Mouse (Mus musculus) Patski (cell line): ENCODE data around the gene Dnah8. TPM values are rescaled to one million over a fixed set of nuclear protein-coding genes. Genes with fewer than 3 reads are reported as not detected.

Experiments used
- ATAC-seq: fragments of 100-300 bp; one replicate; pipeline ENCODE4 v1.8.0; 2021
- CTCF ChIA-PET: fragments of 350-600 bp; sonication (Branson Sonifier 250); formaldehyde crosslinking; loops from one replicate; lab custom pipeline; 2022; ENCODE audit warnings: inconsistent platforms; lab: Charles Lee
- POLR2A ChIA-PET: fragments of 350-600 bp; sonication (Branson Sonifier 250); formaldehyde crosslinking; loops from one replicate; lab custom pipeline; 2022; ENCODE audit warnings: antibody characterized with exemption, inconsistent platforms; lab: Charles Lee
- DNase-seq: peaks from one replicate; pipeline ENCODE4 v3.0.0-alpha.2; 2011; ENCODE audit warnings: low read depth, low spot score
- H3K27me3 ChIP-seq: fragments of 371-371 bp; one replicate; pipeline ENCODE4 v1.5.1; 2021
- CTCF ChIP-seq: fragments of 100-300 bp; IDR thresholded peaks from one replicate; pipeline ENCODE4 v1.5.1; 2021
- in situ Hi-C: fragments of 300-500 bp; cut with MboI; formaldehyde crosslinking; loops from 3 replicates; pipeline ENCODE4 v1.11.1; 2018; ENCODE audit warnings: low pct_unique_long_range_greater_than_20kb, mixed read lengths
- polyA plus RNA-seq: library from polyadenylated mRNA; unstranded; gene quantifications from one replicate; pipeline ENCODE4 v1.2.3, GENCODE M21; 2021

Gene Dnah8
- polyA plus RNA-seq, 1 experiment from 2014 or later, result not detected

DNA sequence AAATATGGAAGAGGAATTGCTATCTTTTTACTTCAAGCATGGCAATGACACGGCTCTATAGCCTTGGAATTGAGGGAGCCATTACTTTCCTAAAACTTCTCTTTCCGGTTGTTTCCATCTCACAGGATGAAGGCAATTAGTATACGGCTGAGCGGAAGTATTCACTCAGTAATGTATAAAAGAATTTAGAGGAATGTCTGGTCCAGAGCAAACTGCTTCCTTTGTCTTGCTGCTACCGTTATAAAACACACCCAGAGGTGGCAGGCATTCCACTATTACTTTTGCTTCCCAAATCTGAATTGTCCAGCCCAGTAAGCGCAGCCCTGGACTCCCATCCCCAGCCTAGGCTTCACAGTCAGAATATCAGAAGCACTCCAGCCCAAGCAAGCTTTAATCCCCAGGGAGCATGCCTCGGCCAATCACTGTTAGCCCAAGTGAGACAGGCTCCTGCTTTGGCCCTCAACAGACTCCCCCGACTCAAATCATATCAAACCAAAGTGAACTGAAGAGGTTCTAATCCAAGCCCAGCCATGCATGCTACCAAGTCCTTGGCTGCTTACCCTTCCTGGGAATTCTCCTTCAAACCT is 16.2 kb upstream of the Dnah8 start:
- CTCF ChIA-PET, result interaction anchor here (0.7 to 0.9 kb wide), 2 partner anchors 58 to 73 kb away, joined by 3 read pairs; no protein-coding TSS in a partner anchor
- DNase-seq (no peak), ATAC-seq (no peak)
- in situ Hi-C loops, result no loop called here
- TF ChIP-seq CTCF, result no peak
- no peaks in the 10 kb centered on the region for H3K27me3 ChIP-seq
- POLR2A ChIA-PET, result no interaction called here

GRCm38 (mm10) chr17:30609305-30609979 is 14.7 kb upstream of the Dnah8 start:
- POLR2A ChIA-PET, result interaction anchor here (1.1 kb wide), 1 partner anchor 9 kb away, joined by 4 read pairs; no protein-coding TSS in a partner anchor
- DNase-seq, result no peak
- H3K27me3 ChIP-seq, result no peaks in the 10 kb centered on the region
- no peak for ATAC-seq
- no peak for TF ChIP-seq CTCF
- in situ Hi-C loops, result no loop called here
- CTCF ChIA-PET, result interaction anchor here (1.3 kb wide), 1 partner anchor 9 kb away, joined by 3 read pairs; no protein-coding TSS in a partner anchor

GRCm38 (mm10) chr17:30609980-30610307 is 14.2 kb upstream of the Dnah8 start:
- ChIA-PET CTCF (interaction anchor here (1.3 kb wide), 1 partner anchor 9 kb away, joined by 3 read pairs; no protein-coding TSS in a partner anchor), POLR2A (interaction anchor here (1.1 kb wide), 1 partner anchor 8 kb away, joined by 4 read pairs; no protein-coding TSS in a partner anchor)
- ATAC-seq, result no peak
- no peak for DNase-seq
- H3K27me3 ChIP-seq, result no peaks in the 10 kb centered on the region
- in situ Hi-C loops, result no loop called here
- no peak for TF ChIP-seq CTCF

GRCm38 (mm10) chr17:30610739-30611138 is 13.4 kb upstream of the Dnah8 start:
- TF ChIP-seq CTCF, result no peak
- no peak for ATAC-seq
- ChIA-PET CTCF (no interaction called here), POLR2A (interaction anchor here (0.7 to 1.0 kb wide), 2 partner anchors 100 to 358 kb away, joined by 3 to 5 read pairs; no protein-coding TSS in a partner anchor)
- H3K27me3 ChIP-seq, result no peaks in the 10 kb centered on the region
- in situ Hi-C loops, result no loop called here
- DNase-seq, result no peak

GRCm38 (mm10) chr17:30611221-30612074 is 12.7 kb upstream of the Dnah8 start:
- no peak for DNase-seq
- no peaks in the 10 kb centered on the region for H3K27me3 ChIP-seq
- in situ Hi-C loops, result no loop called here
- ChIA-PET POLR2A (interaction anchor here (0.6 to 1.0 kb wide), 3 partner anchors 99 to 682 kb away, joined by 3 to 6 read pairs (median 5); no protein-coding TSS in a partner anchor), CTCF (interaction anchor here (0.9 kb wide), 1 partner anchor 12 kb away, joined by 3 read pairs; no protein-coding TSS in a partner anchor)
- no peak for ATAC-seq
- no peak for TF ChIP-seq CTCF

DNA sequence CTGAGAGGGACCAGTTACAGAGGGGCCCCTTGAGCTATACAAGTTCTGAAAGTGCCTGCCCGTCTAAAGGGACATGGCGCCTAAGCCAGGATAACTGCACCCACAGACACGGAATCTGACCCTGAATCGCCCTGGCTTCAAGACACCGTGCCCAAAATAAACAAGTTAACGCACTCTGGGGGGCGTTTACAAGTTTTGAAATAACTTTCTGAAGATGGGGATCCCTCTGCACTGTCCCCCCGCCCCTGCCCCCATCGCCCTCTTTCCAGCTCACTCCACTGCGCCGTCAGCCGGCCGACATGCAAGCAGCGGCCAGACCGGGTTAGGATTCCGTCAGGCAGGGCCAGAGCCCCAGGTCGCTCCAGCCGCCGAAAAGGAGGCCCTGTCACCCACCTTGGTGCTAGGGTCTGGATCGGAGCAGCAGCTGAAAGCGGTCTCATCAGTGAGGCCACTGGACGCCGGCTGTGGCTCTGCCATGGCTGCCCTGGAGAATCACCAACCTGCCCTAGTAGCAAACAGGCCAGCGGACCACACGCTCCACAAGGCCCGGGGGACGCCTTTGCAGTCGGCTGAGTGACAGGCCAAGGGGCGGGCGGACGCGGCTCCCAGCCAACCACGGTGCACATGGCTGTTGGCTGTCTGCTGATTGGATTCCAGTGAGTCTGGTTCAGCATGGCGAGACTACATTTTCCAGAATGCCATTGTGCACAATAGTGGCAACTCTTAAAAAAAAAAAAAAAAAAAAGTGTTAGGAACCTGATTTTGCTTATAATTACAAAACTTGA is 11.9 kb upstream of the Dnah8 start:
- POLR2A ChIA-PET, result interaction anchor here (0.6 to 0.7 kb wide), 6 partner anchors 106 to 682 kb away, joined by 3 to 6 read pairs (median 5); no protein-coding TSS in a partner anchor
- ATAC-seq (peak; percentile 100), DNase-seq (peak; percentile 82)
- peaks cover 2% of the 10 kb centered on the region for H3K27me3 ChIP-seq
- CTCF ChIA-PET, result interaction anchor here (0.9 kb wide), 1 partner anchor 13 kb away, joined by 3 read pairs; no protein-coding TSS in a partner anchor
- in situ Hi-C loops, result no loop called here
- TF ChIP-seq CTCF, result no peak

DNA sequence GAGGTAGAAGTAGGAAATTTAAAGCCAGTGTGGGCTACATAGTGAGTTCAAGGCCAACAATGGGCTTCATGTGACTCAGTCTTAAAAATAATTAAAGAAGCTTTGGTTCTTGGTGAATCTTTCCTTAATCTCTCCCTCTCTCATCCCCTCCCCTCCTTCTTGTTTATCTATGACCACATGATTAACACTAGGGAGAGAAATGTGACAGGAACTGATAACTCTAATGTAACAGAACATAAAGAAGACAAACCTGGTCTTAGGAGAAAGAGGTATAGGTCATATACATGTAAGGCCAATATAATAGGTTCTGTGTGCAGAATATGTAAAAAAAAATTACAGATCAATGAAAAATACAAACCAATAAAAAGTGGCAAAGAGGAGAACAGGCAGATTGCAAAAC is 10.8 kb upstream of the Dnah8 start:
- ATAC-seq (no peak), DNase-seq (no peak)
- POLR2A ChIA-PET, result interaction anchor here (0.6 to 0.7 kb wide), 4 partner anchors 107 to 604 kb away, joined by 3 to 5 read pairs (median 4); no protein-coding TSS in a partner anchor
- H3K27me3 ChIP-seq, result peaks cover 2% of the 10 kb centered on the region
- CTCF ChIA-PET, result interaction anchor here (1.4 kb wide), 1 partner anchor 54 kb away, joined by 3 read pairs; no protein-coding TSS in a partner anchor
- in situ Hi-C loops, result no loop called here
- no peak for TF ChIP-seq CTCF

DNA sequence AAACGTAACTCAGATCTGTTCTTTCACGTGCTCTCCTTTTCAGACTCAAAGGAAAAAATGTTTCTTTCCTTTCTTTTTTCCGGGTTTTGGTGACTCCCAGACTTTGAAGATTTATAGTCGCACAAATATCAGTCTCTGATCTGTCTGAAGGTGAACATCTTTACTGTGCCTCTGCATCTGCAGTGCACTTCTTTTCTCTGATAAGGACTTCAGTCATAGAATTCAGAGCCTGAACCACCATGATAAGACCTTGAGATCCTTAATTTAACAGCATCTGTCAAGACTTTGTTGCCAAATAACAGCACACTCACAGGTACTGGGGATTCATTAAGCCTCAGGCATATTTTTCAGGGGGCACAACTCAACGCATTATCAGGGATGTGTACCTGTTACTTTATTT is 8.0 kb upstream of the Dnah8 start:
- ATAC-seq (no peak), DNase-seq (no peak)
- in situ Hi-C loops, result no loop called here
- no peak for TF ChIP-seq CTCF
- peaks cover 7% of the 10 kb centered on the region for H3K27me3 ChIP-seq
- CTCF ChIA-PET, result no interaction called here
- POLR2A ChIA-PET, result no interaction called here

DNA sequence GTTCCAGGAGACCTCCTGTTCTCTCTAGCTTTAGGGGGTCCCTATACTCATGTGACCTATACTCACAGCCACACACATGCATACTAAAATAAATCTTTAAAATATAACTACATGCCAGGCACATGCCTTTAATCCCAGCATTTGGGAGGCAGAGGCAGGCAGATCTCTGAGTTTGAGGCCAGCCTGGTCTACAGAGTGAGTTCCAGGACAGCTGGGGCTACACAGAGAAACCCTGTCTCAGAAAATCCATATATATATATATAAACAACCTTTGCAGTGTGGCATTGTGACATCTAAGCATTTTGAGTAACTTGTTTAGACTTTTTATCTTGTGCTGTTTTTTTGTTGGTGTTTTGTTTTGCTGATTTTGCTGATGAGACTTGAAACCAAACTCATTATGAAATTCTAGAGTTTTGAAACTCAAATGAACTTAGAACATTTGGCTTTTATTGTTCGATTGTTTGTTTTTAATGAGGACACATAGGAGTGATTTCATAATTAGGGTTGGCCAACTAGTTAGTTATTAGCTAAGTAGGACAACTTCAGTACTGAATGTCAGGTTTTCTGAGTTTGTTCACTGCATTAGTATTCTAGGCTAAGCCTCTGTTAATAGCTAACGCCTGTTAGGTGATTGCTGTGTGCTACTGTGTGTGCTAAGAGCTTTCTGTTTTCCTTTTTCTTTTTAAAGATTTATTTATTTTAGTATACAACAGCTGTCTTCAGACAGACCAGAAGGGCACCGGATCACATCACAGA is 5.8 kb upstream of the Dnah8 start:
- peaks cover 7% of the 10 kb centered on the region for H3K27me3 ChIP-seq
- ATAC-seq (no peak), DNase-seq (no peak)
- no peak for TF ChIP-seq CTCF
- CTCF ChIA-PET, result interaction anchor here (0.9 to 1.0 kb wide), 2 partner anchors 9 to 16 kb away, joined by 3 read pairs; no protein-coding TSS in a partner anchor
- in situ Hi-C loops, result no loop called here
- POLR2A ChIA-PET, result interaction anchor here (1.5 kb wide), 1 partner anchor 9 kb away, joined by 4 read pairs; no protein-coding TSS in a partner anchor
